Mouse (Mus musculus): ENCODE measurements around the gene Ndufa4l2. TPM values are rescaled to one million over a fixed set of nuclear protein-coding genes. Genes with fewer than 3 reads are reported as not detected.

Ndufa4l2 gene
- polyA plus RNA-seq, 1 experiment from 2014 or later: 23.1 TPM

DNA sequence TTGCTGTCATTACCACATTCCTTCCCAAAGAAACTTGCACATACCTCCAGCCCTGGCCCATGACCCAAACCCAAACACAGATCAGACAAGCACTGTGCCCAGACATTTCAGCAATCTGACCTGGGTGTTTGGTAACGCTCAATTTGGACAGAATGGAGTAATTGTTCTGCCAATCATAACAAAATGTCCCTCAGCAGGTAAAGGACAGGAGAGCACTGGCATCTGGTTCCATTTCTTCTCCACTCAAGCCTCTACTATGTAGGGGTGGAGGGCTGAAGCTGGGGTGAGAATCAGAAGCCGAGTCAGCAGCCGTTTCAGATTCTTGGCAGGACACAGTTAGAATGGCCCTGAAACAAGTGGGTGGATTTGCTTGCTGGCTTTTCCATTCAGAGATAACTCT, 22.6 kb upstream of the Ndufa4l2 start:
- no peak overlapping the region for H3K27ac ChIP-seq (ENCODE audit: low read depth)
- TF ChIP-seq EP300 (IDR thresholded peaks at IDR 0.05; ENCODE audit: low read depth) (no peak), CTCF (IDR thresholded peaks at IDR 0.05; ENCODE audit: low read depth) (no peak)
- no peak overlapping the region for H3K9ac ChIP-seq (replicated peaks)
- ATAC-seq (peak; percentile 23; the same call in 1 of the 2 replicates), DNase-seq (no peak)
- H3K9me3 ChIP-seq (ENCODE audit: low read length): no peaks in the 10 kb centered on the region
- WGBS (ENCODE audit: insufficient replicate concordance): 86% methylated on average over 3 of the region's 3 CpGs
- no peak overlapping the region for H3K4me3 ChIP-seq (ENCODE audit: low read depth, low read length)
- H3K4me1 ChIP-seq (ENCODE audit: insufficient read depth): no peaks in the 10 kb centered on the region
- no peak overlapping the region for H3K4me2 ChIP-seq (ENCODE audit: low read depth, low read length)
- H3K36me3 ChIP-seq (replicated peaks; ENCODE audit: insufficient read depth, low read length): peaks cover 66% of the 10 kb centered on the region
- H3K27me3 ChIP-seq (ENCODE audit: insufficient read depth, low read length): no peaks in the 10 kb centered on the region

DNA sequence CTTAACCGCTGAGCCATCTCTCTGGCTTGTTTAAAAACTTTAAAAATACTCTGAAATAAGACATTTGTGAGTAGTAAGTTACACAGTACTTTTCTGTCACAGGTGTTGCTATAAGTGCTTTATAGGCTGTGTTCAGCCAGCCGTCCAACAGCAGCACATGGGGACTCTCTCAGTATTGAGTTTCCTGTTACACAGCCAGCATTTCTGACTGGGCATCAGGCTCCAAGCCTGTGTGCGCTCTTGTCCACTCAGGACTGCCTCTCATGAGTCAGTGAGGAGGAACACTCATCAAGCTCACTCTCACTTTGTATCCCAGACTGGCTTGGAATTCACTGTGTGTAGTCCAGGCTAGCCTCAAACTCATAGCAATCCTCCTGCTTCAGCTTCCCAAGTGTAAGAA, 18.6 kb upstream of the Ndufa4l2 start:
- Histone ChIP-seq H3K4me2 (ENCODE audit: low read depth, low read length) (no peak overlapping the region), H3K4me3 (ENCODE audit: low read depth, low read length) (no peak overlapping the region), H3K9ac (replicated peaks) (no peak overlapping the region), H3K4me1 (ENCODE audit: insufficient read depth) (no peaks in the 10 kb centered on the region), H3K27me3 (ENCODE audit: insufficient read depth, low read length) (no peaks in the 10 kb centered on the region), H3K27ac (ENCODE audit: low read depth) (no peak overlapping the region), H3K36me3 (replicated peaks; ENCODE audit: insufficient read depth, low read length) (peaks cover 66% of the 10 kb centered on the region), H3K9me3 (ENCODE audit: low read length) (no peaks in the 10 kb centered on the region)
- 86% methylated on average over 3 of the region's 3 CpGs for WGBS (ENCODE audit: insufficient replicate concordance)
- TF ChIP-seq CTCF (IDR thresholded peaks at IDR 0.05; ENCODE audit: low read depth): no peak
- TF ChIP-seq EP300 (IDR thresholded peaks at IDR 0.05; ENCODE audit: low read depth): no peak
- ATAC-seq: no peak
- DNase-seq: no peak

DNA sequence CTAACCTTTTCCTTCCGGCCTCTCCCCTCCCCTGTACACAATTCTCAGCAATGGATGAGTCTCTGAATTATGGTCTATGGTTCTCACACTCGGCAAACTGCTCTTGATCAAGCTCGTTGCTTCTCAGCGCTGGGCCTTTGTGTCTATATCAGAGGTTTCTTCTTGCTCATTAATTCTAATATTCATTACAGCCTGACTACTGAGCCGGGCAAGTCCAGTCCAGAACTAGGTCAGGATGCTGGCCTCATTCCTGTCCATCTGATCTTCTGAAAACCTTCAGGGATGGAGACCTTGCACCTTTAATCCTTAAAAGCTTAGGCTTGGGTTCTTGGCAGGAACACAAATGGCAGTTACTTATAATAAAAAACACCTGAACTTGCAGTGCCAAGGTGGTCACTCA, 15.3 kb upstream of the Ndufa4l2 start:
- H3K36me3 ChIP-seq (replicated peaks; ENCODE audit: insufficient read depth, low read length): peaks cover 48% of the 10 kb centered on the region
- no peak overlapping the region for H3K27ac ChIP-seq (ENCODE audit: low read depth)
- no peaks in the 10 kb centered on the region for H3K27me3 ChIP-seq (ENCODE audit: insufficient read depth, low read length)
- ATAC-seq: no peak
- H3K9me3 ChIP-seq (ENCODE audit: low read length): no peaks in the 10 kb centered on the region
- H3K9ac ChIP-seq (replicated peaks): no peak overlapping the region
- 78% methylated on average over 5 of the region's 5 CpGs for WGBS (ENCODE audit: insufficient replicate concordance)
- TF ChIP-seq CTCF (IDR thresholded peaks at IDR 0.05; ENCODE audit: low read depth) (no peak), EP300 (IDR thresholded peaks at IDR 0.05; ENCODE audit: low read depth) (no peak)
- no peak overlapping the region for H3K4me2 ChIP-seq (ENCODE audit: low read depth, low read length)
- no peaks in the 10 kb centered on the region for H3K4me1 ChIP-seq (ENCODE audit: insufficient read depth)
- H3K4me3 ChIP-seq (ENCODE audit: low read depth, low read length): no peak overlapping the region
- no peak for DNase-seq

DNA sequence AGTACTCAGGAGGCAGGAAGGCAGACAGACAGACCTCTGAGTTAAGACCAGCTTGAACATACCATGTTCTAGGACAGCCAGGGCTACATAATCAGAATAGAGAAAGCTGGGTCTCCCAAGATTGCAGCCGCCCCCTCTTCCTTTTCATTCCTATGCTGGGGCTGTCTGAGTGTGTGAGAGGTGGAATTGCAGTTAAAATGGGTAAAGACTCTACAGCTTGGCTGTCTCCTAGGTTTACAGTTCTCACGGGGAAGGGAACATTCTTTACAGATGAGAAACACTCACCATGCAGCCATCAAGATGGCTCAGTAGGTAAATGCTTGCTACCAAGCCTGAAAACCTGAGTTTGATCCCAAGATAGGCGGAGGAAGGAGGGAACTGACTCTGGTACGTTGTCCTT, 14.7 kb upstream of the Ndufa4l2 start:
- no peaks in the 10 kb centered on the region for H3K4me1 ChIP-seq (ENCODE audit: insufficient read depth)
- H3K9me3 ChIP-seq (ENCODE audit: low read length): no peaks in the 10 kb centered on the region
- H3K27ac ChIP-seq (ENCODE audit: low read depth): no peak overlapping the region
- ATAC-seq (no peak), DNase-seq (no peak)
- no peak for TF ChIP-seq CTCF (IDR thresholded peaks at IDR 0.05; ENCODE audit: low read depth)
- no peak for TF ChIP-seq EP300 (IDR thresholded peaks at IDR 0.05; ENCODE audit: low read depth)
- H3K27me3 ChIP-seq (ENCODE audit: insufficient read depth, low read length): no peaks in the 10 kb centered on the region
- H3K4me2 ChIP-seq (ENCODE audit: low read depth, low read length): no peak overlapping the region
- peaks cover 43% of the 10 kb centered on the region for H3K36me3 ChIP-seq (replicated peaks; ENCODE audit: insufficient read depth, low read length)
- no peak overlapping the region for H3K4me3 ChIP-seq (ENCODE audit: low read depth, low read length)
- WGBS (ENCODE audit: insufficient replicate concordance): 79% methylated on average over 4 of the region's 4 CpGs
- H3K9ac ChIP-seq (replicated peaks): no peak overlapping the region

DNA sequence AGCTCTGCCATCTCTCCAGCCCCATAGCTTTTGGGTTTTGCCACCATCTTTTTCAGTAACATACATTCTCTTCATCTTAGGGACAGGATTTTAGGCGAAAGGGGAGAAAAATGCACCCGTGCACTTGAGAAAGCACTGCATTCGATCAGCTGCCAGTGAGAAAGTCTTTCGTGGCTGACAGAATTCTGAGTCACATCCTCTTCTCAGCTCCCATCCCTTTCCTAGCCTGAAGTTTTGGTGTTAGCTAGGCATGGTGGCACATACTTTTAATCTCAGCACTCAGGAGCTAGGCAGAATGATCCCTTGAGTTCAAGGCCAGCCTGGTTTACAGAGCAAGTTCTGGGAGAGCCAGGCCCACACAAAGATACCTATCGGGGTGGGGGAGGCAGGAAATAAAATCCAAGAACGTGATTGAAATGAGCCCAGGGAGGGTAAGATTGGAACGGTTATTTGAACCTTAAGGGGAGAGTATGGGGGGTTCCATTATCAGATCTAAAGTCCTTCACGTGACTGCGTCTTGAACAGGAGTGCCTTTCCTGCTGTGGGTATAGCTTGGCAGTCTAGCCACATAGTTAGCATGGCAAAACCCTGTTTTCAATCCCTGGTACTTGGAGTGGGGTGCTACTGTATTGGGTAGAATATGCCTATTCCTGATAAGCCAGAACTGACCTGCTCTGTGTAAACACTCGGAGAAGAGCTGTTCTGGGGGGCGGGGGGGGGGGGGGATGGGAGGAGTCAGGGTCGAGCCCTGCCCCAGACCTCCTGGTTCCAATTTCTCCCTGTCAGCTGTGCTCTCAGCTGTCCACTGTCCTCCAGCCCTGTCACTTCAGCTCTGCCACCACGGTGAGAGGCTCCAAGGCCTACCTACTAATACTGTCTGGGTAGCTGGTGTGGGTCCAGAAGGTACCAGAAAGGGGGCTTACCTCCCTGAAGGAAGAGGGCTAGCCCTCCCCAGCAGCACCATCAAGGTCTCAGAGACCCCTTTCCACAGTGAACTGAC, 13.6 kb upstream of the Ndufa4l2 start, which contains the start of gene Stac3:
Stac3 (plus strand) TSS at position 793 of the 1,000 bp plus-strand sequence.
- no peaks in the 10 kb centered on the region for H3K4me1 ChIP-seq (ENCODE audit: insufficient read depth)
- H3K27ac ChIP-seq (ENCODE audit: low read depth): no peak within 1 kb of the TSS
- TF ChIP-seq CTCF (IDR thresholded peaks at IDR 0.05; ENCODE audit: low read depth): no peak
- no peak for DNase-seq
- no peak within 1 kb of the TSS for H3K4me3 ChIP-seq (ENCODE audit: low read depth, low read length)
- H3K36me3 ChIP-seq (replicated peaks; ENCODE audit: insufficient read depth, low read length): peaks cover 34% of the 10 kb centered on the region
- no peaks in the 10 kb centered on the region for H3K27me3 ChIP-seq (ENCODE audit: insufficient read depth, low read length)
- H3K9me3 ChIP-seq (ENCODE audit: low read length): no peaks in the 10 kb centered on the region
- H3K4me2 ChIP-seq (ENCODE audit: low read depth, low read length): no peak within 1 kb of the TSS
- H3K9ac ChIP-seq (replicated peaks): no peak within 1 kb of the TSS
- WGBS (ENCODE audit: insufficient replicate concordance): 66% methylated on average over 13 of the region's 13 CpGs
- ATAC-seq: no peak

DNA sequence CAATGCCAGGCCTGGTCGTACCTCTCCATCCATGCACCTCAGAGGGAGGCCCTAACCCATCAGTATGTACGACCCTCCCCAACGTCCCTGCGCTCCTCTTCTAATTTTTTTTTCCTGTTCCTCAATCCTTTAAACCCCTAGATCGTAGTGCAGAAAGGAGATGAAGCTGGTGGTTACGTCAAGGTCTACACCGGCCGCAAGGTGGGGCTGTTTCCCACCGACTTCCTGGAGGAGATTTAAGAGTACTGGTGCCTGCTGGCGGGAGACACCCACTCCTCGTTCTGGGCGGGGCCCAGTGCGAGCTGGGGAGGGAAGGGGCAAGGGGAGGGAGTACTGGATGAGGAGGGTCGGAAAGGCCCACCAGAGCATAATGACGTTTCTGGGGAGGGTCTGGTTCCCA, 6.5 kb upstream of the Ndufa4l2 start:
- no peak overlapping the region for H3K4me3 ChIP-seq (ENCODE audit: low read depth, low read length)
- H3K36me3 ChIP-seq (replicated peaks; ENCODE audit: insufficient read depth, low read length): no peaks in the 10 kb centered on the region
- 4% methylated on average over 15 of the region's 15 CpGs for WGBS (ENCODE audit: insufficient replicate concordance)
- ATAC-seq: no peak
- DNase-seq: peak; percentile 88
- peak overlapping the region; percentile 69 for H3K4me2 ChIP-seq (ENCODE audit: low read depth, low read length)
- H3K27me3 ChIP-seq (ENCODE audit: insufficient read depth, low read length): peaks cover 51% of the 10 kb centered on the region
- H3K4me1 ChIP-seq (ENCODE audit: insufficient read depth): peaks cover 19% of the 10 kb centered on the region
- no peak overlapping the region for H3K9ac ChIP-seq (replicated peaks)
- H3K9me3 ChIP-seq (ENCODE audit: low read length): no peaks in the 10 kb centered on the region
- H3K27ac ChIP-seq (ENCODE audit: low read depth): no peak overlapping the region
- TF ChIP-seq CTCF (IDR thresholded peaks at IDR 0.05; ENCODE audit: low read depth): peak; percentile 83
- no peak for TF ChIP-seq EP300 (IDR thresholded peaks at IDR 0.05; ENCODE audit: low read depth)

Measured in liver, postnatal 0 days (tissue).